Mouse (Mus musculus): ENCODE data around the gene Csf3.

DNA sequence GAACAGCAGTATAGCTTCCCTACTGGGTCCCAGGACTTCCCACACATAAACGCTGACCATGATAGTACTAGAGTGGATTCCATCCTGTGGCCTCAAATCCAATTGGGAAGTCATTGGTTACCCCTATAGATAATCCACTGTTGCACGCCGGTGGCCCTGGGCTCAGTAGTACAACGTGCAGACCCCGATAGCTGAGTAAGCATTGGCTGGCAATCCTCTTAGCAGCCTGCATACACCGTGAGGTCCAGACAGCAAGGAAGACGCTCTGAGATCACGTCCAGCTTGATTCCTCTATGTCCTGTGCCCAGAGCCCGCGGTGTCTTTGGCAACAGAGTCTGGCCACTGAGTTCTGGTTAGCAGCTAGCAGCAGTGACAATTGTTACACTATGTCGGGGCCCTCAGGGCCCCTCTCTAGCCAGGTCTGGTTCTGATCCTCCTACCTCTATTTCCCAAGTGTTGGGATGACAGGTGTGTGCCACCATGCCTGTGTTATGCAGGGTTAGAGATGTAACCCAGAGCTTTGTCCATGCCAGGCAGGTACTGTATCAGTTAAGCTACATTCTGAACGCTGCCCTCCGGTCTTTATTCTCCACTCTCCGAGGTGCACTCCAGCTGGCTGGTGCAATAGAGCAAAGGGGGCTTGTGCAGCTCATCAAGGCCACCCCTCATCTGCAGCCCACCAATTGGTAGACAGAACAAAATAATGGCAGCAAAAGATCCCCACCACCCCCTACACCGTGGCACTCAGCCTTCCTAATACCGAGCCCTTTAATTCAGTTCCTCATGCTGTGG lies 2.0 kb upstream of the Csf3 start:
- TF ChIP-seq CTCF (IDR thresholded peaks at IDR 0.05; ENCODE audit: low read depth): no peak
- no peak for TF ChIP-seq EP300 (optimal IDR thresholded peaks at IDR 0.05)

All from stomach, postnatal 0 days (tissue).